Mouse (Mus musculus) heart, postnatal 10 days (tissue): Measurements from ENCODE around the gene BC025920. TPM values are rescaled to one million over a fixed set of nuclear protein-coding genes. Genes with fewer than 3 reads are reported as not detected.
A peak's percentile ranks its signal among the peaks of the same experiment; 100 is the strongest.

Experiments used
- DNase-seq, 2 experiments: peaks; one replicate each; pipeline ENCODE4 v3.0.0; 2021
- intact Hi-C: fragments of 180-260 bp; cut with DNase I; formaldehyde crosslinking; loops from one replicate; pipeline ENCODE4 v1.15.1; 2025
- total RNA-seq, 2 experiments: library from RNA; stranded (reverse); gene quantifications; 2 replicates each; pipeline ENCODE4 v1.2.3; 2021

Gene BC025920
- 1 to 10 TPM; 1.3 to 1.4 TPM for total RNA-seq

DNA sequence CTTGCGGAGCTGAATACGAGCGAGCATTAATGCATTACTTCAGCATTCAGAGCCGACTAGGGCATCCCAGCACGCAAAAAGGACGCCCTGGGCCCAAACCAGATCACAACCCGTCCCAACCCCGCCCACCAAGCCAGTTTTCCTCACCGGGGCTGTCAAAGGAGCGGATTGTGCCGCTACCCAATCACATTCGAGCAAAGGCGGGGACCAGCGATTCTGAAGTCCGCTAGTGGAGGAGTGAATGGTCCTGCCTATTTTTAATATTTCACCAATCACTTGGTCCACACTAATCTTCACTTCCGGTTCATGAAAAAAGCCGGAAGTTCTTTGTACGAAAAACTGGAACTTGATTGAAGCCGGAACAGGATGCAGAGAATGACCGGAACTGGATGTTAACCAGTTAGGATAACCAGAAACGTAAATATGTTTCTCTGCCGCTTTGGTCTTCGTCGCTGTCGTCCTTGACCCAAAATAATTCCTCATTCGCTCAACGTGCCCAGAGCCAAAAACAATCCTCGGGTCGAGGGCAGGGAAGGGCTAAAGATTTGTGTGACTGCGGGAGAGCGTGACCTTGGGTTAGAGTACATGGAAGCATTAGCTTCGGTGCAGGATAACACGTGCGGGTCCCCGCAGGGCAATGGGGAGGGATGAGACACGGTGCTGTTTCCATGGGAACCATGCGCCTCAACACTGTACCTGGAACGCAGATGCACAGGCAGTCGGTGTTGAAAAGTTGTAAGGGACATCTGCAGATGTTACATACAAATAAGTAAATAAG, at the start of gene BC025920:
Gene BC025920, plus strand, starts transcription at position 297 of the 778 bp plus-strand sequence.
- intact Hi-C loops = loop anchor here (2.0 to 10.0 kb wide), 3 partner anchors 51 to 566 kb away; partner anchors contain the start of gene Aes
- DNase-seq = peak; percentile 97

DNA sequence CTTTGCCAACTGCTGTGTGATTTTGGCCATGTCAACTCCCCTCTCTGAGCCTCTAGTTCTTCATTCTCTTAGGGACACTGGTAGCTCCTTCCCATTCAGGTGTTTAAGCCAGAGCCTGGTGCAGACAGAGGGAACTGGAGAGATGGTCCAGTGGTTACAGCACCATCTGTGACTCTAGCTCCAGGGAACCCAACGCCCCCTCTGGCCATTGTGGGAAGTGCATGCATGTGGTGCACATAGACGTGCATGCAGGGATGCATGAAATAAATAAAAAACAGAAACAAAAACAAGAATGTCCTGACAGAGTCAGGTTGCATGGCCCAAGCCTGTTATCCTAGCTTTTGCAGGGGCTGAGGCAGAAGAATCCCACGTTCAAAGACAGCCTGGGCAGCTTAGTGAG, 49.8 kb upstream of the BC025920 start:
- intact Hi-C loops = loop anchor here (10.0 kb wide), 1 partner anchor 49 kb away; the partner anchor contains the start of genes BC025920 and Tle6
- DNase-seq = no peak

DNA sequence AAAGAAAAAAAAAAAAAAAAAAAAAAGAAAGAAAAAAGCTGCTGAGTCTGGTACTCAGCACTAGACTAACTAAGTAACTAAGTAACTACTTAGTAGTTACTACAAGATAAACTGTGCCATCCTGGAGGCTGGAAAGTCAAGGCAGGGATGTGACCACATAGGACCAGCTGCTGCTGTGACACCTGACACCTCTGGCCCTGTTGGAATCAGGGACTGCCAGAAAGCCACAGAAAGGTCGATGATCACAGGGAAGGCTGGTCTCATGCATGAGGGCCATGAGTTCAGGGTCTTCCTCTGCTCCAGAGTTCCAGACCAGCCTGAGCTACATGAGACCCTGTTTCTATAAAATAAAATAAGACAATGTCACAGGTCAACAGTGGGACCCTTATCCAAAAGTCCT, 48.6 kb upstream of the BC025920 start:
- no peak for DNase-seq
- intact Hi-C loops = loop anchor here (10.0 kb wide), 1 partner anchor 47 kb away; the partner anchor contains the start of genes BC025920 and Tle6

DNA sequence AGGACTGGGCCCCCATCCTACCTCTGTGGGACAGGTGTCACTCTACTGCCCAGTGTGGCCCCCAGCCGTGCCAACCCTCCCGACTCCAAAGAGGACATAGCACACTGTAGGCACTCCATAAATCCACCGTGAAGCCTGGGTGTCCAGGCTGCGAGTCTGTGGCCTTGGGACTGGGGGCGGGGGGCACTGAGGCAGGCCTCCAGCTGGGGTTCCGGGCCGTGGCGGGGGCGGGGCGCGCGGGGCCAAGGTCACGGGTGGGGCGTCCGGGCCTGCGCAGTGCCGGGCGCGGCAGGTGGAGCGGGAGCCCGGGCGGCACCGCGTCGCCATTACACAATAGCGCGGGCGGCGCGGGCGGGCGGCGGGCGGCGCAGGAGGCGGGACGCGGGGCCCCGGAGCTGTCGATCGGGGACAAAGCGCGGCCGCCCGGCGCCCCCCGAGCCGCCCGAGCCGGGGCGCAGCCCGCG, 46.9 kb upstream of the BC025920 start, which contains the start of gene Aes:
Gene Aes, plus strand, starts transcription at position 326 of the 464 bp plus-strand sequence.
- DNase-seq = peak; percentile 83 to 84
- intact Hi-C loops = loop anchor here (10.0 kb wide), 1 partner anchor 46 kb away; the partner anchor contains the start of genes BC025920 and Tle6

DNA sequence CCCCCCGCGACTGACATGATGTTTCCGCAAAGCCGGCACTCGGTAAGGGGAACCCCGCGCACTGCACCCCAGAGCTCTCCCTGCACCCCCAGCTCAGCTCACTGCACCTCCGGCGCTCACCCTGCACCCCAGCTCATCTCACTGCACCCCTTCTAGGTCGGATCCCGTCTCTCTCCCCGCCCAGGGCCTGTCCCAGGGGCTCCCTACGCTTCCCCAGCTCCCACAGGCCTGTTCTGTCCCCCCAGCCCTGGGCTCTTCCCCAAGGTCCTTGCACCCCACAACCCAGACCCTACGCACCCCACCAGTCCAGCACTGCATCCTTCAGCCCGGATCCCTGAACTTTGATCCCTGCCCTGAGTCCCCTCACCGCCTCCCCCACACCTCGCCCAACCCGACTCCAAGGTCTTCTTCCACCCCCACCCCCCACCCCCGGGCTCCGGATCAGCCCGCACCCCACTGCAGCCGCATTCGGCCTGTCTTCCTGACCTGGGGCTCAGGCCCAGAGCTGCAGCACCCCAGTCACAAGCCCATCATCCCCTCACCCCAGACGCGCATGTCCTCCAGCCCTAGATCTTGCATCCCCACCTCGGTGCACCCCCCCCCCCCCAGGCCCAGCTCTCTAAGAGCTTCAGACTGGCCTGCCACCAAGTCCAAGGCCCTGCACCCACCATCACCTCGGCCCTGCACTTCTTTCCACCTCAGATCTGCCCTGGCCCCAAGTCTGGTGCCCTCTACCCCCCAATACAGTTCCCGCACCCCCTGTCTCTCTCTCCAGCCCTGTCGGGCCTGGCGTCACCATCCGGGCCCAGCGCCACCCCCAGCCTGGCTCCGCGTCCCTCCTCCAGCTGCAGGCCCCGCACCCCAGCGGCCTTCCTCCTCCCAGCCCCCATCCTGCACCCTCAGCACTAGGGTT, 46.2 kb upstream of the BC025920 start:
- intact Hi-C loops = loop anchor here (10.0 kb wide), 1 partner anchor 45 kb away; the partner anchor contains the start of genes BC025920 and Tle6
- peak; percentile 86 for DNase-seq

DNA sequence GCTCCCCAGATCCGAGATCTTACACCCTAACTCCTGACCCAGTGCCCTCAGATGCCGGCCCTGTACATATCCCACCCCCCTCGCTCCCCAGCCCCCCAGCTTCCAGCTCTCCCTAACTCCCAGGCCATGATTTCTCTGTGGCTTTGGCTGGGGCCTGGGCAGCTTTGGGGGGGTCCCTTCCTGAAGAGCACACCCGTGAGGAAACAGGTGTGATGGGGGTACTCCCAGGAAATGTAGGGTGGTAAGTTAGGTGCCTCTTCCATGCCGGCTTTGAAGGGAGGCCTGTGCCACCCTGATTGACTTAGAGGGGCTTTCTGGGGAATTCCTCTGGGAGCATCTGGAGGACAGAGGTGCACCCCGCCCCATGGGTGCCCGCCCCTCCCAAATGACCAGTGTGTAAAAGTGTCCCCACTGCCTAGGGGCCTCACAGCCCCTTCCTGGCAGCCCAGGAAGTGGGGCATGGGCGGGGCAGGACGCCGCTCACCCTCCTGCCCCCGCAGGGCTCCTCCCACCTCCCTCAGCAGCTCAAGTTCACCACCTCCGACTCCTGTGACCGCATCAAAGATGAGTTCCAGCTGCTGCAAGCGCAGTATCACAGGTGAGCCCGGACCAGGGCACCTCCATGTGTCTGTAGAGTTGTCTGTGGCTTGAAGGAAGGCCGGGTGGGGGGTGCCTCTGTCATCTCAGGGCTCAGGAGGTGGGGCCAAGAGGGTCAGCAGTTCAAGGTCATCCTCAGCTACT, 45.2 kb upstream of the BC025920 start:
- DNase-seq = peak; percentile 55

DNA sequence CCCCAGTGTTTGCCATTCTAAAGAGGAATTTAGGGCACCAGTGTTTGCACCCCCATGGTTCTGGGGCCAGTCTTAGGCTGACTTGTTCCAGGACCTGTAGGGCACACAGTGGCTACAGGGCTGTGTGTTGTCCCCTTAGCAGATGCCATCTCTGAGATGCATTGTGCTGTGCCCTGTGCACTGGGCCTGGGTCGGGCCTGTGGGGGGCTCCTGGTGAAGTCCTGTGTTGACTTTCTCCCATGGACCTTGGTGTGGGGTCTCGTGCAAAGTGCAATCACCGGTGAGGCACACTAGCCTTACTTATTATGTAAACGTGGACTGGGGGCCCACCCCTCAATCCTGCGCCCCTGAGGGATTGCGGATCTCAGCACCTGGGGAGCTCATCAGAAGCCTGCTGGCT, 43.7 kb upstream of the BC025920 start:
- DNase-seq = no peak
- intact Hi-C loops = no loop called here

More for the DNA sequence above, 45.2 kb upstream of the BC025920 start:
- intact Hi-C loops = no loop called here

DNA sequence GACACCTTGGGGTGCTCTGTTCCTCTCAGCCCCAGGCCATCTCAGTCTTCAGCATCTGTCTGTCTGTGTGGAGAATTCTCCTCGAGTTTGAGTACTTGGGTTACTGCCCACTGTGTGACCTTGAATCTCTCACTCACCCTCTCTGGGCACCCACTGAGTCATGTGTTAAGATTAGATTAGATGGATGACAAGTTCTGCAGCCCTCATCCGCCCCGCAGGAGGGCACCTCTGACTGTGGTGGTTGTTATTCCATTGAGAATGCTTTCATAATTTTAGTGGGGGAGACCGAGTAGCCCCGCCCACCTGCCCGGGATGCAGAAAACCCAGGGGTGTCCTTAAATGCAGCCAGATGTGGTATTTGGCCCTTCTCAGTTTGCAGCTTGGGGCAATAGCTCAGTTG, 42.6 kb upstream of the BC025920 start:
- DNase-seq = peak in 1 of 2 experiments; percentile 37
- intact Hi-C loops = no loop called here

DNA sequence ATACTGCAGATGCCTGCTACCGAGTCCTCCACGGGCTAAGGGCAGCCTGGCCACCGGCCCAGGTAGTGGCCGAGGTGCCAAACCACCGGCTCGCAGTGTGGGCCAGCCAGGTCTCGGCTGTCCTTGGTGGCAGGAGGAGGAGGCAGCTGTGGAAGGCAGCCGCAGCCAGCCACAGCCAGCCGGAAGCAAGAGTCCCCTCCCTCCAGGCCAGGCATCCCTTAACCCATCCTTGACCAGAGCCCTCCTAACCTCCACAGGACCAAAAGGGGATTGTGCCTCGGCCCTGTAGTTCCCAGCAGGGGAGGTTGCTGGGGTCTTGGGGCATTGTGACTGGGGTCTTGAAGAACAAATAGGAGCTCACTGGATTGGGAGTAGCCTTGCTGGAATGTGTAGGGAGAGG, 41.9 kb upstream of the BC025920 start:
- DNase-seq = peak; percentile 80 to 82
- intact Hi-C loops = no loop called here

DNA sequence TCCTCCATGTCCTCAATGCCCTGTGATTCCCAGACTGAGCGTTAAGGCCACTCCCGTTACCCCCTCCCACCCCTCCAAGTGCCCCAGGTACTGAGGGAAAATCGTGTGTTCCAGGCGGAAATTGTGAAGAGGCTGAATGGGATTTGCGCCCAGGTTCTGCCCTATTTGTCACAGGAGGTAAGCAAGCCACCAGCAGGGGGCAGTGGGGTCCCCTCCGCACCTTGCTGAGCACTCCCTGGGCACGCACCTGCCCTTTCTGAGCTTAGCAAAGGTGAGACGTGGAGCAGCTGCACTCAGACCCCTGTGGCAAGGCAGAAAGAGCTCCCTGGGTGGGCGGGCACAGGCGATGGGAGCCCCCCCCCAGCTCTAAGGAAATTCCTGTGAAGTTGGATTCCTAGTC, 41.3 kb upstream of the BC025920 start:
- DNase-seq = peak; percentile 50 to 66
- intact Hi-C loops = no loop called here

DNA sequence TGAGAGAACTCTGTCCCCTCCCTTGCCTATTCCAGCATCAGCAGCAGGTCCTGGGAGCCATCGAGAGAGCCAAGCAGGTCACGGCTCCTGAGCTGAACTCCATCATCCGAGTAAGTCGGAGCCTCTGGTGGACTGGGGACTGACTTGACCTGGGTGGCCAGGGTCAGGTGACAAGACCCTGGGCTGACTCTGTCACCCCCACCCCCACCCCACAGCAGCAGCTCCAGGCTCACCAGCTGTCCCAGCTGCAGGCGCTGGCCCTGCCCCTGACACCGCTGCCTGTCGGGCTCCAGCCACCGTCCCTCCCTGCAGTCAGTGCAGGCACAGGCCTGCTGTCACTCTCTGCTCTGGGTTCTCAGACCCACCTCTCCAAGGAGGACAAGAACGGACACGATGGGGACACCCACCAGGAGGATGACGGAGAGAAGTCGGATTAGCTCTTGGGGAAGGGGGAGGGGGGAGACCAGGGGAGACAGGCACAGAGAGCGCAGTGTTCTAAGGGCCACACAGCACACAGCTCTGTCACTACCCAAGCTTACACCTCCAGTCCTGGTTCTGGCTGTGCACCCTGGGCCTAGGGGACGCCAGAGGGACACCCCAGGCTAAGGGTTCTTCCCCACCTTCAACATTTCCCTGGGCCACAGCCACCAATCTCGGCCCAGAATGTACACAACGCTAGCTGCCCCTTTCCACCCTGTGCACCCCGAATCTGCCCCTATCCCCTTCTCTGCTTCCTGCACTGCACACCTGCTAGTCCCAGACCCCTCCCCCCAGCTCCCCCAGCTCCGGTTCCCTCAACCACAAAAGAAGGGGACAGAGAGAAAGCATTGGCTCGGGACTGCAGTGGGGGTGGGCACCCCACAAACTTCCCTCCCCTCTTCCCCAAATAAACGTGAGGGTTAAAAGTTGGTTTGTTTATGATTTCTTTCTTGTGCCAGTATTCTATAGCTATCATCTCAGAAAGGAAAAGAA, 40.5 kb upstream of the BC025920 start:
- DNase-seq = no peak
- intact Hi-C loops = no loop called here

DNA sequence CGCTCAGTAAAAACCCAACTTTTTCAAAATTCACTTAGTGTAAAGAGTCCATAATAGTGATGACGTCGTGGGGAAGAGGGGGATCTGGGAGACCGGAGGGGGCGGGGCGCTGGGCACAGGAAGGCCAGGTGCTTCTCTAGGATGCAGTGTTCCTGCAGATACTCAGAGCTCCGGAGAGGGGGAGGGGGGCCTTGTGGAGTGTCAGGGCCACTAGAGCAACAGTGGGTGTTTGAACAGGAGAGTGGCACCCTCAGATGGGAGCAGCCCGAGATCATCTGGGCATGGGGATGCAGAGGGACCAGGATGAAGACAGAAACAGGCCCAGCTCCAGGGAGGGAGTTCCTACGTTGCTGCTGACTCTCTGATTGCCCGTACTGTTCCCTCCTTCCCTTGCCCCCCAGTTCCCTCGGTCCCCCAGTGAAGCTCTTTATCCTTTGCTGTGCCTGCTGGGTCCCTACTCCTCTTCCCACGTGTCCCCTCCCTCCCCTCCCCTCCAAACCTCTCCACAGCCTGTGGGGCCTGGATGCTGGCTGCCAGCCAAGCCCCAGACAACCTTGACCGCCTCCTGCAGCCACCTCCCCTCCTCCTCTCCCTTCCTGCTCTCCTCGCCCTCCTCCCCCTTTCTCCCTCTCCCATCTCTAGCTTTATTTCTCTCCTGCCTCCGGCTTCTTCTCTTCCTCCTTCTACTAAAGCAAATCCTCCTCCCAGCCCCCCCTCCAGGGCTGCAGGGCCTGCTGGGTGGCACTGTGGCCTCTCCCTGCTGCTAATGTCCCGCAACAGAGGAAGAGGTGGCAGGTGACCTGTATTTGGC, 37.5 kb upstream of the BC025920 start:
- intact Hi-C loops = no loop called here
- DNase-seq = peak; percentile 61 to 70

DNA sequence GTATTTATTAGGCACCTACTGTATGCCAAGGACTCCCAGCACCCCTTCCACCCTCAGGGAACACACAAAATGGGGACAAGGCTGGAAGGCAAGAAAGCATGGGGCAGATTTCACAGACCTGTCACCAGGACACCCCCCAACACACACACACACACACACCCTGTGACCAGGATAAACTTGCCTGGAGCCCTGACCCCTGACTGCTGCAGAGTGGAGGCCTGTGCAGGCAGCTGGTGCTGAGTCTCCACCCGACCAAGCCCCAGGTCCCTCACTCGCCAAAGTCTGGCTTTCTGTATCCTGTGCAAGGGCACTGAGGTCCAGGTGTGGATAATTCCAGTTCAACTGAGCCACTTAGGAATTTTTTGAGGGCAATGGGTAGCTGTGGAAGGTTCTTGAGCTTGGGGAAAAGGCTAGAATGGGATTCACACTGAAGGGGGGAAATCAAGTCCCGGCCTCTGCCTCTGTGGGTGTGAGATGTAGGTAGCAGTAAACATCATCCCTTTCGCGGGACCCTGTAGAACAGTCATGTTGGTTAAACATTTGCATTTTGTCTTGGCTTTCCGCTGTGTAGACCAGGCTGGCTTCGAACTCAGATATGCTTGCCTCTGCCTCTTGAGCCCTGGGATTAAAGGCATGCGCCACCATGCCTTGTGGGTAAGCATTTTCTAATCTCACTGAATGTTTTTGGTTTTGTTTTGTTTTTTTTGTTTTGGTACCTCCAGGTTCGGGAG, 36.4 kb upstream of the BC025920 start:
- DNase-seq = no peak
- intact Hi-C loops = no loop called here

DNA sequence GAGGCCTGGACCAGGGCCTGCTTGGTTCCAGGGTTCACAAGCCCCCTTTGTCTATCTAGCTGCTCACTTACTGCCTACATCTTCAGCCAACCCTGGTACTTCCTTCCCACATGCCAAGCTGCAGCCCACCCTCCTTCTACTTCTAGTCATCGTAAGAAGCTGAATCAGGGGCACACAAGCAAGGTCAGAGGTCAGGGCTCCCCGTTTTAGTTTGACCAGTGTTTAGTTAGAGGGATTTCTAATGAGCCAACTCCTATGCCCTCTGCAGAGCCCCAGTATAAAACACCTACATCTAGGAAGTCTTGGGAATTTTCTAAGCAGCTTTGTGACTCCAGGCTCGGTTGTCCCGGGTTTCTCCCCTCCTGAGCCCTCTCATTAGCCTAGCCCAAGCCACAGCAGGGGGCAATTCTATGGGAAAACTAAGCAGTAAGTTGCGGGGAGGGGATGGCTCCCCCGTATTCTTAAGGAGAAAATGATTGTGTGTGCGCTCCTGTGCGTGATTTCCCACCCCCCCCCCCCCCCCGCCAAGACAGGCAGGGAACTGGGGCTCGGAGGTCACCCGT, 35.8 kb upstream of the BC025920 start:
- intact Hi-C loops = no loop called here
- no peak for DNase-seq

DNA sequence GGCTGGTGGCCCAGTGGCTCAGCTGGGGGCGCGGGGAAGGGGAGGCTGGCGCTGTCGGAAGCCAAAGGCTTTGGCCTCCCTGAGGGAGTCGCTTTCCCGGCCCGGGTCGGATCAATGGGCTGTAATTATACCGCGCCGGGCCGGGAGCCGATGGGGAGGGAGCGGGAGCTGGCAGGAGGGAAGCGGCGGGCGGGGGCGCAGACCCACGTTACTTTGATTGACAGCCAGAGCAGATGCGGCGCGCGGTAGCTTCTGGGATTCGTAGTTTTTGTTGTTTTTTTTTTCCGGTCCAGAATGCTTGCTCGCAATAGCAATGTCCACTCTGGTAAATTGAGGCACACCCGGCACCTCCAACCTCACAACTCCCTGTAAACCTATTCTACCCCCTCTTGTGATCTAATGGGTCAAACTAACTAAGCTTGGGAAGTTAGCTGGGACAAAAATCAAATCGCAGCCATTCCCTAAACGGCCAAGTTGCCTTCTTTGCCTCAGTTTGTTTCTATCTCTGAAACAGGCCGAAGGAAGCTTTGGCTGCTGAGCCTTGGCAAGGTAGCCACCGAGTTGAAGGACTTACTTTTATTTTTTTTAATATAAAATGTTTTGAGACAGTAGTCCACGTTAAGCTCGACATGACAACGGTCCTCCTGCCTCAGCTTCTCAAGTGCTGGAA, 35.1 kb upstream of the BC025920 start:
- intact Hi-C loops = no loop called here
- DNase-seq = peak; percentile 94 to 96

DNA sequence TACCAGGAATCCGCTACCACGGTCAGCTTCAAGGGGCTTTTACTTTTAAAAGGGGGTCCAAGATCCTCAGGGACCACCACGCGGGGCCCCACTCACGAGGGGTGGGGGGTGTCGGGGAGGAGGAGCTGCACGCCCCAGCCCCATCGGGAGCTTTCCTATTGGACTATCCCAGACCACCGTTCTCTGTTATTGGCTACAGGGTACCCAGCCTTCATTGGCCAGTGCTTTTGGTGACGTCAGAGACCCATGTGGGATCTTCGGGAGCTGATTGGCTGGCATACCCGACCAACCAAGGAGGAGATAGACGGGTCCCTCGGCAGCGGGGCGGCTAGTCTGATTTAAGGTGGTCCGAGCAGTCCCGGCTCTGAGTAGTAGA, 34.6 kb upstream of the BC025920 start:
- DNase-seq = peak; percentile 100
- intact Hi-C loops = no loop called here
